Mouse (Mus musculus) myocyte (in vitro differentiated cells): ENCODE measurements around the gene Spib.

Experiments used
- E2F4 ChIP-seq: IDR thresholded peaks from one replicate; pipeline ENCODE4 v1.6.1; 2011; ENCODE audit warnings: mild to moderate bottlenecking, control low read depth, moderate library complexity; ENCODE audit not compliant: insufficient read depth
- MAX ChIP-seq: IDR thresholded peaks from one replicate; pipeline ENCODE4 v1.6.1; 2011; ENCODE audit warnings: low read depth, mild to moderate bottlenecking, control low read depth
- MYOG ChIP-seq, 3 experiments: IDR thresholded peaks; one replicate each; pipeline ENCODE4 v1.6.1; 2011; ENCODE audit warnings: control low read depth in 2 of 3, low read depth in 2 of 3, mild to moderate bottlenecking in 2 of 3; ENCODE audit not compliant: insufficient read length in 2 of 3, control insufficient read depth in 1 of 3, insufficient read depth in 1 of 3
- POLR2A ChIP-seq: IDR thresholded peaks from one replicate; pipeline ENCODE4 v1.6.1; 2011; ENCODE audit warnings: low read depth, mild to moderate bottlenecking, control low read depth, moderate library complexity; ENCODE audit not compliant: insufficient read length
- SRF ChIP-seq: IDR thresholded peaks from one replicate; pipeline ENCODE4 v1.6.1; 2011; ENCODE audit warnings: low read depth; ENCODE audit not compliant: control insufficient read depth, insufficient read length
- TCF12 ChIP-seq: IDR thresholded peaks from one replicate; pipeline ENCODE4 v1.6.1; 2011; ENCODE audit warnings: mild to moderate bottlenecking, control low read depth; ENCODE audit not compliant: poor library complexity, insufficient read depth, severe bottlenecking
- TCF3 ChIP-seq: IDR thresholded peaks from one replicate; pipeline ENCODE4 v1.6.1; 2011; ENCODE audit warnings: low read depth, control low read depth; ENCODE audit not compliant: insufficient read length

- TF ChIP-seq POLR2A (no peak), MAX (no peak), E2F4 (no peak), SRF (no peak), TCF3 (no peak), TCF12 (no peak), MYOG (IDR thresholded peaks at IDR 0.05; ENCODE audit: control insufficient read depth in 1 of 3, insufficient read depth in 1 of 3, insufficient read length in 2 of 3, low read depth in 2 of 3) (no peak)
Observed at GRCm38 (mm10) chr7:44531946-44532732, at the start of gene Spib.
